Mouse (Mus musculus) cerebellum, postnatal 36 days (tissue): ENCODE measurements around the gene 4930555G01Rik.
A peak's percentile ranks its signal among the peaks of the same experiment; 100 is the strongest.
"Not testable (repeated sequence)": the region's sequence is repeated elsewhere in the genome, so short reads cannot be mapped to it uniquely, and the experiment has no call there.

Experiments used
- DNase-seq, 2 experiments: peaks; one replicate each; pipeline ENCODE4 v3.0.0; 2021 to 2022; ENCODE audit warnings: mixed read lengths in 2 of 2

Gene 4930555G01Rik

DNA sequence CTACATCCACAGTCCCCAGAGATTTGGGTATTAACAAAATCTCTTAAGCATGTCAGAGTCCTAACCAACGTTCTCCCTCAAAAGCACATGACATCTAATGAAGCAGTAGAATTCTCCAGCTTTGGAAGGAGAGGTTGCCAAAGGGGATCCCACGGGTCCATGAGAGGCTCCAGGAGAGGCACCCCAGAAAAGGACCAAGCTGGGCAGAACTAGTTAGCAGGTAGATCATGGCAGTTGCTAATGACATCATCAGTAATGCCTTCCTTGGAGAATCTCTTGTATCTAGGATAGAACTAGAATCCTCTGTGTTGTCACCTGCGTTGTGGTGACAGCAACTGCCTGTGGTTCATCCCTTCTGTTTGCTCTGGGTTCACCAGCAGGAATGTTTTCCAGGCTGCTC, at the start of gene 4930555G01Rik:
Gene 4930555G01Rik, plus strand, starts transcription at position 301 of the 400 bp plus-strand sequence.
- not testable (repeated sequence) for DNase-seq

DNA sequence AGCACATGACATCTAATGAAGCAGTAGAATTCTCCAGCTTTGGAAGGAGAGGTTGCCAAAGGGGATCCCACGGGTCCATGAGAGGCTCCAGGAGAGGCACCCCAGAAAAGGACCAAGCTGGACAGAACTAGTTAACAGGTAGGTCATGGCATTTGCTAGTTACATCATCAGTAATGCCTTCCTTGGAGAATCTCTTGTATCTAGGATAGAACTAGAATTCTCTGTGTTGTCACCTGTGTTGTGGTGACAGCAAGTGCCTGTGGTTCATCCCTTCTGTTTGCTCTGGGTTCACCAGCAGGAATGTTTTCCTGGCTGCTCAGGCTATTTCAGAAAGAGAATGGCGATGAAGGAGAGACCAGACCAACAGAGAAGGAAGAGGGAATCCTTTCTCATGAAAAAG, 34.8 kb upstream of the 4930555G01Rik start, which contains the start of gene Gm3298:
Gene Gm3298, plus strand, starts transcription at position 301 of the 400 bp plus-strand sequence.
- DNase-seq, result not testable (repeated sequence)

DNA sequence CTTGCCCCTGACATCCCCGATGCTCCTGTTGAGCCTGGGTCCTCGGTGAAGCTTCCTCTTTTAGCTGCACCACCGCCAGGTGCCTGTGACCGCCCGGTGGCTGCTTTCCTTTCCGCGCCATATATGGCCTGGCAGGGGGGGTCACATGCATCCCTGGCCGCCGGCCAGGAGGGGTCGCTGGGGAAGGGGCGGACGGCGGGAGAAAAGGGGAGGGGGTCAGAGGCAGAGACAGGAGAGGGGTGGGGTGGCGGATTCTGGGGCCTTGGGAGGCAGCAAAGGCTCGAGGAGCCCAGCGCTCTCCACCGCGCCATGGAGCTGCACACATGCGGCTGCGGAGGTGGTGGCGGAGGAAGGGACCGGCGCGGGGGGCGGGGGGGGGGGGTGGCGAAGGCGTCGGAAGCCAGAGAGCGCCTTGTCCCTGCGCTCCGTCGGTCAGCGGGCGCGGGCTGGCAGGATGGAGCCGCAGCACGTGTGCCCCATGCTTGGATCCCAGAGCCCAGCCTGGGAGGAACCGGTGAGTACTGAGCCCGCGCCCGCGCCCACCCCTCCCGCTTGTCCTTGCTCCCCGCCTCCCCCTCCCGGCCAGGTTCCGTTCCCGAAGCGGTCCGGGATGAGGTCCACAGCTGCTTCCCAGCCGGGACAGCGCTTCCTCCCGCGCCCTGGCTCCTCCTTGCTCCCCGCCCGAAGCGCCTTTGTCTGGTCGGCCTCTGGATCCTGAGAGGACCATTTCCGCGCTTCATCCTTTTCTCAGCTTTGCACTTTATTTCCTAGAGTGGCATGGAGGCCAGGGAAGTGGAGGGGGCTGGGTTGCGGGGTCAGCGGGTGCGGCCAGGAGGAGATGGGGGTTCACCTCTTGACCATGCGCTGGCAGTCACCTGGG, 20.4 kb downstream of the 4930555G01Rik start, which contains the start of gene Gm8281:
Gene Gm8281, plus strand, starts transcription at position 430 of the 880 bp plus-strand sequence.
- DNase-seq, result peak in 1 of 2 experiments; percentile 1
